Mouse (Mus musculus) ES-E14 (cell line): Measurements from ENCODE around the gene Ctse.

Experiments
- CHD2 ChIP-seq: IDR thresholded peaks from 2 replicates; pipeline ENCODE4 v1.6.1; 2014; ENCODE audit warnings: mild to moderate bottlenecking, low read depth, low read length, inconsistent platforms
- MAFK ChIP-seq: IDR thresholded peaks from 2 replicates; pipeline ENCODE4 v1.6.1; 2014; ENCODE audit warnings: mild to moderate bottlenecking, low read depth, low read length, inconsistent platforms; ENCODE audit not compliant: insufficient read depth
- ZC3H11A ChIP-seq: IDR thresholded peaks from 2 replicates; pipeline ENCODE4 v1.6.1; 2012; ENCODE audit warnings: low read depth, mild to moderate bottlenecking, inconsistent platforms, low read length, borderline replicate concordance

GRCm38 (mm10) chr1:131655601-131656000 lies 17.5 kb downstream of the Ctse start:
- TF ChIP-seq ZC3H11A (no peak), CHD2 (no peak), MAFK (no peak)
